Mouse (Mus musculus) spleen, embryonic (tissue): Measurements from ENCODE around the gene Gnb5.

Experiments used
- CTCF ChIA-PET: fragments of 350-600 bp; sonication (Branson Sonifier 250); formaldehyde crosslinking; loops from one replicate; lab custom pipeline; 2022; lab: Charles Lee

Gnb5 gene

DNA sequence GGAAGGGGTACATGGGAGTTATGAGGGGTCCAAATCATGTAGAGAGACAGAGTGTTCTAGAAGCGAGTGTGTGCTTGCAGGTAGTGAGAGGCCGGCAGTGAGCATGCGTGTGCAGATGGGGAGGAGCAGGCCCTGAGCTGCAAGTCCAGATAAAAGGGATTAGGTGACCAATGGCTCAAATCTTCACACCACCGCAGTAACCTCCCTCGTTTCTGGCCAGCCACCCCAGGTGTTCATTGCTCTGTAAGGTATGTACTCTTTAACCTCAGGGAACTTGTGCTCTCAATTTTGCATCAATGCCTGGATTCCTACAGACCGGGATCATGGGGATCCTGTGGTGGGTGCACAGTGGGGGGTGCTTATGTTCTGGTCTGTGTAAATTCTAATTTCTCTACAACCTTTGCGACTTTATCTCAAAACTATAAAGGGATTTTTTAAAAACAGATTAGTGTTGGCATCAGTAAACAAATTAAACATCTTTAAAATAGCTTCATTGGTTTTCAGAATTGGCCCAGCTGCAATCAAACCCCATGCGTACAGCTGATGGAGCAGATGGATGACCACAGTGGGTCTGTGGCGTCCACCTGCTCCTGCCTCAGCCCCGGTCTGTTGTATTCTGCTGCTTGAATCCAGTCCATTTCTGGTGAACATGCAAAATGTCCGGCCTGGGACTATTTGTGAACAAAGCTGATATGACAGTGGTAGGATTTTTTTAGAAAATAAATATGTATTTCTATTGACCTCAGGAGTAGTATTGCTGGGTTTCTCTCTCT, at the start of gene Gnb5:
TSS of gene Gnb5 (plus strand) at position 163 of the 773 bp plus-strand sequence.
- CTCF ChIA-PET: interaction anchor here (0.7 kb wide), 1 partner anchor 266 kb away, joined by 6 read pairs; no protein-coding TSS in a partner anchor

- CTCF ChIA-PET: interaction anchor here (0.6 kb wide), 1 partner anchor 201 kb away, joined by 7 read pairs; no protein-coding TSS in a partner anchor
Measured at GRCm38 (mm10) chr9:75258792-75259191, 47.3 kb upstream of the Gnb5 start.

DNA sequence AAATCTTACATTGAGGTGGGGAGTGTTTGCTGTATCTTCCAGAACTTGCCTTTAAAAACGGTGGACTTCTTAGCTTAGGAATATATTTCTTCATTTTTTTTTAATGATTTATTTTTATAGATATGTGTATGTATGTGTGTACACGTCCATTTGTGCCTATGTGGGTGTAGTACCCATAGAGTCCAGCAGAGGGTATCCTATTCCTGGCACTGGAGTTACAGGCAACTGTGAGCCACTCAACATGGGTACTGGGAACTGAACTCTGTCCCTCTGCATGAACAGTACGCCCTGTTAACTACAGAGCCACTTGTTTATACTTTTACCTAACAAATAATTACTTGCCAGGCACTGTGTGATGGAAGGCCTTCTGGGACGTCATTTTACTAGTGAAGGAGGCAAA, 46.4 kb upstream of the Gnb5 start:
- CTCF ChIA-PET: interaction anchor here (0.7 to 1.1 kb wide), 2 partner anchors 54 to 58 kb away, joined by 3 to 7 read pairs; no protein-coding TSS in a partner anchor

GRCm38 (mm10) chr9:75261332-75261872, 44.7 kb upstream of the Gnb5 start:
- CTCF ChIA-PET: no interaction called here

GRCm38 (mm10) chr9:75262235-75262826, 43.8 kb upstream of the Gnb5 start:
- CTCF ChIA-PET: interaction anchor here (0.6 kb wide), 1 partner anchor 230 kb away, joined by 3 read pairs; no protein-coding TSS in a partner anchor

DNA sequence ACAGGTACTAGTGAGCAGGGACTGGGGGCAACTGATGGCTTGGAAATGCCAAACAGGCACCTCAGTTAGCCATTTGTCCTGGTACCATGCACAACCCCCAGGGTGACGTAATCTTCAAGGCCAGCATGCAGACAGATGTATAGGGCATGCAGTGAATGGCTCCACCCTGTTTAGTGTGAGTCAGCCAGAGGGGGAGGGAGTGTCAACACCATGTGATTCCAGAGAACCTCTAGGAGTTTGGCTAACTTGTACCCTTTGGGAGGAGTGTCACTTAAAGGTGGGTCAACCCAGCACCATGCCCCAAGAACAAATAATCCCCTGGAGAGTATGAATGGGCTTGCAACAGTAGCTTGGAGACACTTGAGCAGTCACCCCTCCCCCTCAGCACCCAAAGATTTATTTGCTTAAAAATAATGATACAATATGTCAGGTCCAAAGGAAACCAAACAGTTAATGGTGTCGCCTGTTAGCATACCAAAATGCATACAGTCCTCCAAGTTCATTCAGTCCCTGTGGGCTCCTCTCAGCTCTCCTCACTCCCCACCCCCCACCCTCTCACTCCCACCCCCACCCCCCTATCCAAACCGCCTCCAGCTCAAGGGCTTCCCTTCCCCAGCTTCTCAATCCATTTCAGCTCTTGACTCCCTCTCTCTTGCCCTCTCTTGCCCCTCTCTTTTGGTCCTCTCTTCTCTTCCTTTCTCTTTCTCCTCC, 41.9 kb upstream of the Gnb5 start:
- CTCF ChIA-PET: no interaction called here

GRCm38 (mm10) chr9:75267147-75267546, 38.9 kb upstream of the Gnb5 start:
- CTCF ChIA-PET: no interaction called here

- CTCF ChIA-PET: no interaction called here
Measured at GRCm38 (mm10) chr9:75270382-75270781, 35.7 kb upstream of the Gnb5 start.

GRCm38 (mm10) chr9:75271539-75271938, 34.5 kb upstream of the Gnb5 start:
- CTCF ChIA-PET: interaction anchor here (0.5 kb wide), 1 partner anchor 766 kb away, joined by 3 read pairs; no protein-coding TSS in a partner anchor

DNA sequence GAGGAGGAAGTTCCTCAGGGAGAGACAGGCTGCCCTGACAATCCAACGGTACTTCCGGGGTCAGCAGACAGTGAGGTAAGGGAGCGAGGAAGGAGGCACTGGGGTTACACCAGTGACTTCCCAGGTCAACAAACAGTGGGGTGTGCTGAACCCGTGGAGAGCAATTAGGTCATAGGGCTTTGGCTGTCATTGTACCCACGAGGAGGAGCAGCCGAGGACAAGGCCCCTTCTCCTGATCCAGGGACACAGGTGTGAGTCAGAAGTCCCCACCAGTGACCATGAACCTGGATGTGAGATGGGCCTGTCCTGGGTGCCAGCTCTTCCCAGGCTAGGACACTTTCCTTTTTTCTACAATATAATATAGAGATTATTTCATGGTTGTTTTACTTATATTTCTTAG, 32.4 kb upstream of the Gnb5 start:
- CTCF ChIA-PET: no interaction called here

DNA sequence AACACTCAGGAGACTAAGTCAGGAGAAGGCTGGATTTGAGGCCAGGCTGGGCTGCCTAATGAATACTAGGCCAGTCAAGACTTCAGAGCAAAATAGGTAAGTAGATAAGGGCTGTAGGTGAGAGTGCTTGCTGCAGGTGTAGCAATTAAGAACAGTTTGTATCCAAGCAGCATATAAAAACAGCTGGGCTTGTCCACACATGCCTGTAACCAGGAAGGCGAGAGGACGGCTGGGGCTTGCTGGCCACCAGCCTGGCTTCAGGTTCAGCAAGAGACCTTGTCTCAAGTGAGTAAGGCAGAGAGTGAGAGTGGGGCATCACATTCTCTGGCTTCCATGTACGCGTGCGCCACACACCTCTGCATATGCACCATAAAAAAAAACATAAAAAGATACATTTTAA, 31.6 kb upstream of the Gnb5 start:
- CTCF ChIA-PET: no interaction called here

- CTCF ChIA-PET: no interaction called here
Measured at GRCm38 (mm10) chr9:75275051-75275450, 31.0 kb upstream of the Gnb5 start.

DNA sequence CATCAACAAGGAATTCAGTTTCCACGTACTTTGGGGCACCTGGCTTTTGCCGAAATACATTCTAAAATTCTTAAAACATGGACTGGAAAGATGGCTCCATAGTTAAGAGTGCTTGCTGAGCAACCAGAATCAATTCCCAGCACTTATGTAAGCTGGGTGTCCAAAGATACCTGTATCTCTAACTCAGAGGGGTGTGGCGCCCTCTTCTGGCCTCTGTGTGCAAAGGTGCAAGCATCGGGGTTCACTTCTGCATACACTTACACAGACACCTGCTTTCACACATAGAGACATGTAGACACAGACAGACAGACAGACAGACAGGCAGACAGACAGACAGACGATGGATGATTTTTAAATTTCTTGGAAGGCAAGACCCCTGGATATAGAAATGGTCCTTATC, 25.3 kb upstream of the Gnb5 start:
- CTCF ChIA-PET: no interaction called here

- CTCF ChIA-PET: interaction anchor here (0.8 to 1.3 kb wide), 2 partner anchors 27 to 230 kb away, joined by 5 to 9 read pairs; no protein-coding TSS in a partner anchor
Measured at GRCm38 (mm10) chr9:75282179-75282578, 23.9 kb upstream of the Gnb5 start.

DNA sequence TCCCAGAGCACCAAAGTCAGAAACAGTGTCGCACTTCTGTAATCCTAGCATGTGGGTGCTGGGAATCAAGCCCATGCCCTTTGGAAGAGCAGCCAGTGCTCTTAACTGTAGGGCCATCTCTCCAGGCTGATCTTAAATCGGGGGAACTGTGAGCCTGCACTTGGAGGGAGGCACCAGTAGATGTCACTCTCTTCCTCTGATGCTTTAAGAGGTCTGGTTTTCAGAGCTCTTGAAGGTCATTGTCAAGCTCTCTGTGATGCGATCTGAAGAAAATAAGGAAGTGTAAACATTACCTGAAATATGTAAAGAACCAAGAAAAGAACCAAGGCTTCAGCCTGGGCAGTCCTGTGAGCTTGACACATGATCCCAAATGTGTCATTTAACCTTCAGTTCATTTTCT, 23.3 kb upstream of the Gnb5 start:
- CTCF ChIA-PET: interaction anchor here (0.8 to 1.3 kb wide), 2 partner anchors 28 to 231 kb away, joined by 5 to 9 read pairs; no protein-coding TSS in a partner anchor

DNA sequence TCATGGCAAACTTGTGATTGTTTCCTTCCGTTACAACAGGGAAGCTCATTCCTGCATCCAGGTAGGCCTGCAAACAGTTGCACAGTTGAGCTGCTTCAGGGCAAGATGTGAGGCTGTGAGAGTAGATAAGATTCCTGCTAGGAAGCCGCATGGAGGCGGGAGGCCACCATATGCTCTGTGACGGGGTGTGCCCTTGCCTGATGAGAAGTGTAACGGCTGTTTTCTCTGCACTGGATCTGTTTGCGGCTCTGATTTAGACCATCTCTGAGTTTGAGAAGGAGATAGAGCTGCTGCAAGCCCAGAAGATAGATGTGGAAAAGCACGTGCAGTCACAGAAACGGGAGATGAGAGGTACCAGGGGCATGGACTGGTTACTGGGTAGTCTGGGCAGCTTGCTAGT, 22.5 kb upstream of the Gnb5 start:
- CTCF ChIA-PET: no interaction called here

DNA sequence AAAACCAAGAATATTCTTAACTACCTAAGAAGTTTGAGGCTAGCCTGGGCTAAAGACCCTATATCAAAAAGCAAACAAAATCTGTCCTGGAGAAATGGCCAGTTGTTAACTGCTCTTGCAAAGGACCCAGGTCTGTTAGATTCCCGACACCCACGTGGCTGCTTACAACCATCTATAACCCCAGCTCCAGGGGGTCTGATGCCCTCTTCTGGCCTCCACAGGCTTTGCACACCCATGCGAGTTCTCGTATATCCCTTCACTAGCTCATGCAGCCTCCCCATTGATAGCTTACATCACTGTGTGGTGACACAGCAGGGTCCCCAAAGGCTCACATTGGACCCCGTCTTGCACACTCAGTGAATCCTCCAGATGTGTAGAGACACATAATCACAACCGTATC, 20.7 kb upstream of the Gnb5 start:
- CTCF ChIA-PET: no interaction called here

DNA sequence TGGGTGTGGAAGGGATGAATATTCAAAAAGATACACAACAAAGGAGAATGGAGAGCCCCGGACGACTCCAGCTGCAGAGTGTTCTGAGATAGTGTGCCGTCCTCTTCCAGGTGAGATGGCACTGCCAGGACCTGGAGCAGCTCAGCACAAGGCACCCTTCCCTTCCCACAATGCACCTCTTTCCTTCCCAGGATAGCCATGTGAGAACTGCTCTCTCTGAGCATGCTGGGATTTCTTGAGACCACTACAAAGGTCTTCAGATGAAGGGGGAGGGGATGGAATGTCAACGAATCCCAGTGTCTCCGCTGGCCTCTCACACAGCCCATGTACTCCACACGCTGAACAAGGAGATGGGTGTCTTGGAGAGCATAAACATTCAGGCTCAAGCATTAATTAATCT, 18.5 kb upstream of the Gnb5 start:
- CTCF ChIA-PET: no interaction called here

- CTCF ChIA-PET: no interaction called here
Measured at GRCm38 (mm10) chr9:75289545-75289944, 16.5 kb upstream of the Gnb5 start.

DNA sequence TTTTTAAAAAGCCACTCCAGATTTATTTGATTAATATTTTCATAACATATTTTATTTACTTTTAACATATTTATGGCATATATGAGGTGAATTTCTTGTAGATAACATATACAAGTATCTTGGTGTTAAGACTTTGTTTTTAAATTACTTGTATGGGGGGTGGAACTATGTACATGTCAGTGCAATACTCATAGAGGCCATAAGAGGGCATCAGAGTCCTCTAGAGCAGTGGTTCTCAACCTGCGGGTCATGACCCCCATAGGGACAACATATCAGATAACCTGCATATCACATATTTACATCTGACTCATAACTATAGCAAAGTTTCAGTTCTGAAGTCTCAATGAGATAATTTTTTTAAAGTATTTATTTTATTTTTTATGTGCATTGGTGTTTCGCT, 6.7 kb upstream of the Gnb5 start:
- CTCF ChIA-PET: no interaction called here

GRCm38 (mm10) chr9:75303033-75303432, 3.1 kb upstream of the Gnb5 start:
- CTCF ChIA-PET: interaction anchor here (0.7 kb wide), 1 partner anchor 35 kb away, joined by 5 read pairs; no protein-coding TSS in a partner anchor
